Mouse (Mus musculus) cortical plate, adult 2 months (tissue): ENCODE measurements around the gene Fhit.

Source experiments
- CTCF ChIP-seq: fragments of 200-500 bp; IDR thresholded peaks from 2 replicates; pipeline ENCODE4 v1.5.1; 2011; ENCODE audit warnings: mild to moderate bottlenecking, control low read depth, low read length; ENCODE audit not compliant: insufficient read depth; ENCODE audit errors: extremely low read depth
- POLR2A ChIP-seq: fragments of 200-500 bp; IDR thresholded peaks from 2 replicates; pipeline ENCODE4 v1.6.1; 2011; ENCODE audit warnings: mild to moderate bottlenecking, low read length, control low read depth; ENCODE audit not compliant: insufficient read depth; ENCODE audit errors: extremely low read depth

DNA sequence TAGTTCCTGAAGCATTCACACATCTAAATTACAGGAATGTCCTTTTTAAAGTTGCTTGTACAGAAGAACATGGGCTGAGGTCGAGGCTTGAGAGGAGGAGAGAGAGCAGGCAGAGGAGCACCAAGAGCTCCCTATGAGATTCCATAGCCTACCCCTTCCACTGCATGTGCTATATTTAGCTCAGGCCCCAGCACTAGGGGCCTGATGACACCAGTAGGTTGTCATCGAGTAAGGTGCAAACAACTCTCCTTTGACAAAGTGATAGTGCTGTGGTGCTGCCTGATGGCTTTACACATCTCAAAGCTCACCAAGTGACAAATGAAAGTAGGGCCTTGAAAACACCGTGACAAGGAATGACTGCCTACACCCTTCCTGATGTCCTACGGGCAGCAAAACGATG is 967.7 kb downstream of the Fhit start:
- TF ChIP-seq POLR2A = no peak
- no peak for TF ChIP-seq CTCF
